Mouse (Mus musculus) 3T3-L1 (cell line): ENCODE measurements at regions not wholly inside any gene's neighbourhood (a gene's known extent, or its start where the extent isn't known, plus 50 kb on each side); places are given as distances from the start of the nearest gene placed in this dataset.

ENCODE experiments used
- DNase-seq: peaks from one replicate; pipeline ENCODE4 v3.0.0-alpha.2; 2015; ENCODE audit warnings: low read depth, low spot score

- DNase-seq, result no peak
Measured at GRCm38 (mm10) chr13:83730713-83731480, 227.1 kb downstream of the Mef2c start.

- DNase-seq, result no peak
Measured at GRCm38 (mm10) chr13:83731481-83732006, 227.7 kb downstream of the Mef2c start.

GRCm38 (mm10) chr13:83732283-83733121 lies 228.7 kb downstream of the Mef2c start:
- DNase-seq, result no peak

GRCm38 (mm10) chr13:83733231-83733990 lies 229.6 kb downstream of the Mef2c start:
- DNase-seq, result no peak

- no peak for DNase-seq
Measured at GRCm38 (mm10) chr13:83733991-83734610, 230.3 kb downstream of the Mef2c start.

GRCm38 (mm10) chr13:83734656-83735055 lies 230.8 kb downstream of the Mef2c start:
- DNase-seq, result no peak

- DNase-seq, result no peak
Measured at GRCm38 (mm10) chr13:83735101-83735500, 231.3 kb downstream of the Mef2c start.

- no peak for DNase-seq
Measured at GRCm38 (mm10) chr13:83735631-83736475, 232.0 kb downstream of the Mef2c start.

- DNase-seq, result no peak
Measured at GRCm38 (mm10) chr13:83737031-83737825, 233.4 kb downstream of the Mef2c start.

- DNase-seq, result no peak
Measured at GRCm38 (mm10) chr13:83737826-83738527, 234.1 kb downstream of the Mef2c start.

GRCm38 (mm10) chr13:83738528-83738981 lies 234.7 kb downstream of the Mef2c start:
- DNase-seq, result no peak

GRCm38 (mm10) chr13:83739131-83739530 lies 235.3 kb downstream of the Mef2c start:
- DNase-seq, result no peak

- no peak for DNase-seq
Measured at GRCm38 (mm10) chr13:83739541-83740061, 235.8 kb downstream of the Mef2c start.

- DNase-seq, result no peak
Measured at GRCm38 (mm10) chr13:83740101-83740500, 236.3 kb downstream of the Mef2c start.

GRCm38 (mm10) chr13:83740771-83741170 lies 236.9 kb downstream of the Mef2c start:
- DNase-seq, result no peak

GRCm38 (mm10) chr13:83741591-83742021 lies 237.8 kb downstream of the Mef2c start:
- no peak for DNase-seq

- DNase-seq, result no peak
Measured at GRCm38 (mm10) chr13:83742102-83742501, 238.3 kb downstream of the Mef2c start.

GRCm38 (mm10) chr13:83742546-83742945 lies 238.7 kb downstream of the Mef2c start:
- DNase-seq, result no peak
